Mouse (Mus musculus) lung, adult 2 months (tissue): Measurements from ENCODE around the gene Cep295nl.

Experiments
- CTCF ChIP-seq: fragments of 200-500 bp; IDR thresholded peaks from 2 replicates; pipeline ENCODE4 v1.5.1; 2011; ENCODE audit warnings: mild to moderate bottlenecking, low read length, control low read depth; ENCODE audit not compliant: insufficient read depth
- POLR2A ChIP-seq: fragments of 200-500 bp; IDR thresholded peaks from 2 replicates; pipeline ENCODE4 v1.6.1; 2011; ENCODE audit warnings: low read depth, mild to moderate bottlenecking, control low read depth, low read length, borderline replicate concordance; ENCODE audit errors: extremely low read depth

DNA sequence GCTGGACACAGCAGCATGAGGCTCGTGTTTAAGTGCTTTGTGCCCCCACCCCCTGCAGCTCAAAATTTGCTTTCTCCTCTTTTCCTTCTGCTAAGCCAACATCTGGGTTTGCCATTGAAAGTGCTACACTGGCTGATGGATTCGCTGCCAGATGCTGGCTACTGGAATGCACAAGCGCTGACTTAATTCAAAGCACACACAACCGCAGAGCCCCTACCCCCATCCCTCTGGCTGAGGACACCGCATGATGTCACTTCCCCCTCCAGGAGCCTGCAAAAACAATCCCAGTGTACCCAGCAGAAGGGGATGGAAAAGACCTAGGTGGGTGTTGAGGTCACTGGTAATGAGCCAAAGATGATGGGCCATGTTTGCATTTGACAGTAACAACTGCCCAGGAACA, 17.8 kb downstream of the Cep295nl start:
- TF ChIP-seq CTCF (no peak), POLR2A (no peak)
